Mouse (Mus musculus) forebrain, embryonic 12.5 days (tissue): ENCODE measurements around the gene Lipi. TPM values are rescaled to one million over a fixed set of nuclear protein-coding genes. Genes with fewer than 3 reads are reported as not detected.

Source experiments
- ATAC-seq: fragments of 200-750 bp; cut with Nextera tagmentation; 2 replicates; pipeline ENCODE4 v1.8.0; 2017; ENCODE audit warnings: moderate TSS enrichment; ENCODE audit not compliant: low FRiP score
- H3K27ac ChIP-seq: fragments of 300-500 bp; sonication (generic); 2 replicates; pipeline ENCODE4 v1.5.1; 2016; ENCODE audit warnings: mild to moderate bottlenecking
- H3K27me3 ChIP-seq: fragments of 300-500 bp; sonication (generic); 2 replicates; pipeline ENCODE4 v1.6.1; 2016; ENCODE audit warnings: mild to moderate bottlenecking
- H3K36me3 ChIP-seq: fragments of 300-500 bp; sonication (generic); replicated peaks from 2 replicates; pipeline ENCODE4 v1.6.1; 2016; ENCODE audit warnings: mild to moderate bottlenecking
- H3K4me1 ChIP-seq: fragments of 300-500 bp; sonication (generic); 2 replicates; pipeline ENCODE4 v1.6.1; 2016
- H3K4me2 ChIP-seq: fragments of 300-500 bp; sonication (generic); 2 replicates; pipeline ENCODE4 v1.6.1; 2016; ENCODE audit warnings: mild to moderate bottlenecking, moderate library complexity
- H3K4me3 ChIP-seq: fragments of 300-500 bp; sonication (generic); replicated peaks from 2 replicates; pipeline ENCODE4 v1.5.1; 2016; ENCODE audit warnings: mild to moderate bottlenecking
- H3K9ac ChIP-seq: fragments of 300-500 bp; sonication (generic); 2 replicates; pipeline ENCODE4 v1.6.1; 2016; ENCODE audit warnings: mild to moderate bottlenecking
- H3K9me3 ChIP-seq: fragments of 300-500 bp; sonication (generic); 2 replicates; pipeline ENCODE4 v1.6.1; 2016
- WGBS: fragments of 180-500 bp; shearing (Covaris S2); methylation state at CpG from one replicate; pipeline ENCODE4 v1.1.7; 2016; 5-methylcytosine and 5-hydroxymethylcytosine counted together
- polyA plus RNA-seq: library from polyadenylated mRNA; unstranded; fragments of >200 nt; fragmentation: Nextera tagmentation; extraction: Ambion mirVana; gene quantifications from 2 replicates; pipeline ENCODE4 v1.2.1, GENCODE M21; 2016

The Lipi gene
- polyA plus RNA-seq, 1 experiment from 2014 or later = not detected

DNA sequence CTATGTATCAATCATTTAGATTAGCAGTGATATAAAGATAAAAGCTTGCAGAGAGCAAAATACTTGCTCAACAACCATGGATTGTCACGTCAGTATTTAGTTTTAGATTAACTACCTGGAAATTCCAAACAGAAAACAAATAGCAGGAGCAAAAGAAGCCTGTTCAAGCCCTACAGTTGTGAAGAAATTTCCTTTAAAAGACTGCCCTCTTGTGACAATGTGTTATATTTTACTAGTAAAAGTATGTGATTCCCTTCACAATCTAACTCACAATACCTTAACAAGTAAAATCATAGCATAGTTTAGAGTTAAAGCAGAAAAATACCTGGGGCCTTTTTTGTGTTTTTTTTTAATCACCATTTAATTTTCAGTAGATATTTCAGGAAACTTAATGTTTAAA lies 54.2 kb downstream of the Lipi start:
- no peaks in the 10 kb centered on the region for H3K27me3 ChIP-seq
- H3K4me3 ChIP-seq = no peak overlapping the region
- H3K9me3 ChIP-seq = no peaks in the 10 kb centered on the region
- H3K9ac ChIP-seq = no peak overlapping the region
- no peak overlapping the region for H3K4me2 ChIP-seq
- no peak overlapping the region for H3K27ac ChIP-seq
- H3K4me1 ChIP-seq = no peaks in the 10 kb centered on the region
- 36% methylated on average over 1 of the region's 1 CpGs for WGBS
- H3K36me3 ChIP-seq = no peaks in the 10 kb centered on the region
- ATAC-seq = no peak

DNA sequence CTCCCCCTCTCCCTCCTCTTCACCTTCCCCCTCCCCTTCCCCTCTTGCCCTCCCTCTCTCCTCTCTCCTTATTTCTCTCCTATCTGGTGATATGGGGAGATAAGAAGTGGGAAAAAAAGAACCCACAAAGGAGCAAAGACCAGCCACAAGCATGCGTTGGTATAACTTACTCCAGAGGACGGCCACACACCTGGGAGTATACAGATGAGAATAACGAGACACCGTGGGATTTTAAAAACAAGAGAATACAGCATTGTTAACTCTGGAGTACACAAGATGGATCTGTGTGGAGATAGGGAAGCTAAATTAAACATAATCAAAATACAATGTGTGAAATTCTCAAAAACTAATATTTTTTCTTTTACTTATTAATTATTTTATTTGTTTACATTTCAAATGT lies 89.3 kb downstream of the Lipi start:
- Histone ChIP-seq H3K9ac (no peak overlapping the region), H3K4me2 (no peak overlapping the region), H3K27me3 (no peaks in the 10 kb centered on the region), H3K9me3 (no peaks in the 10 kb centered on the region), H3K27ac (no peak overlapping the region), H3K4me3 (no peak overlapping the region), H3K36me3 (no peaks in the 10 kb centered on the region), H3K4me1 (no peaks in the 10 kb centered on the region)
- ATAC-seq = no peak
- WGBS = 94% methylated on average over 4 of the region's 4 CpGs

Other genes with a start within 250 kb of the Lipi start
- gene Rbm11, start 6.8 kb upstream of the Lipi start, polyA plus RNA-seq = 0.92 and 1.0 TPM in 2 replicates
- 38.5 and 39.3 TPM in 2 replicates for gene Hspa13, start 181.0 kb upstream of the Lipi start, polyA plus RNA-seq